Mouse (Mus musculus): ENCODE measurements around the gene Hsp90ab1. TPM values are rescaled to one million over a fixed set of nuclear protein-coding genes. Genes with fewer than 3 reads are reported as not detected.

Gene Hsp90ab1
- polyA plus RNA-seq, 1 experiment from 2014 or later = 750 TPM

DNA sequence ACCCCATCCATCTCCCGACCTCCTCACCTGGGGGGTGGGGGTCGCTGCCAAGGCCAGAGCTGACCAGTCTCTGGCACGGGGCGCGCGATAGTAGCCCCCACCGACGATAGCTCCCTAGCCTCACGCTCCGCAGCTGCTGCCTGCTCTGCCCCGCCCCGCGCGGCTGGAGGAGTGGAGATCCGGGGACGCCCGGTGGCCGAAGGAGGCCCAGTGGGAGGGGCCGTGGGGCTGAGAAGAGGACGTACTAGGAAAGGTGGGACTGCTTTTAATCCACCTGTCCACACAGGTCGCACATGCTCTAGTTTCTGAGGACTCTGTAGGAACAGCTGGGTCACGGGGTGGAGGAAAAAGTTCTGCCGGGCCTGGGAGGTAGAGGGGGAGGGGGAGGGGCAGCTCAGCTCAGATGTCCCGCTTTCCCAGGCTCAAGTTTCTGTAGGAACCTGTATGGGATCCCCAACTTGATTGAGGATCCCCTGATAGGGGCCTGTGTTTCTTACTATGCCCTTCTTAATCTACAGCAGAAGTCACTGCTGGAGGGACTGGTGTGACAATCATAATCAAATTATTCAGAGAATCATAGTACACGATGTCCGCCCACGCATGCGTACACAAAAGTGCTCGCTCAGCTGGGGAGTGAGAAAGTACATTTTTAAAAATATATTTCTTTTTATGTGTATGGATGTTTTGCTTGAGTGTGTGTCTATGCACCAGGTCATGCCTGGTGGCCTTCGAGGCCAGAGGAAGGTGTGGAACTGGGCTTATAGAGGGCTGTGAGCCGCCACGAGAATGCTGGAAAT is 26.6 kb upstream of the Hsp90ab1 start, which contains the start of gene Slc29a1:
Gene Slc29a1 (minus strand): TSS at position 161 of the 797 bp plus-strand sequence.
- ATAC-seq (ENCODE audit: low FRiP score, low TSS enrichment) (peak; percentile 72), DNase-seq (ENCODE audit: low spot score) (peak; percentile 91)
- Histone ChIP-seq H3K27ac (replicated peaks) (no peak within 1 kb of the TSS), H3K9me3 (ENCODE audit: control insufficient read depth, low read length) (no peaks in the 10 kb centered on the region), H3K9ac (ENCODE audit: low read length) (peak within 1 kb of the TSS; percentile 43), H3K4me3 (ENCODE audit: low read depth, low read length) (peak within 1 kb of the TSS; percentile 32), H3K4me1 (replicated peaks; ENCODE audit: control insufficient read depth, insufficient read depth) (peaks cover 12% of the 10 kb centered on the region), H3K4me2 (replicated peaks; ENCODE audit: low read depth) (peak within 1 kb of the TSS; percentile 59), H3K27me3 (ENCODE audit: control insufficient read depth, insufficient read depth, low read length) (no peaks in the 10 kb centered on the region), H3K36me3 (ENCODE audit: control insufficient read depth, insufficient read depth, low read length) (no peaks in the 10 kb centered on the region)
- 20% methylated on average over 29 of the region's 32 CpGs for WGBS
- TF ChIP-seq CTCF (IDR thresholded peaks at IDR 0.05; ENCODE audit: low read depth) (peak; percentile 34; the same call in 1 of the 2 replicates), EP300 (optimal IDR thresholded peaks at IDR 0.05) (no peak)

DNA sequence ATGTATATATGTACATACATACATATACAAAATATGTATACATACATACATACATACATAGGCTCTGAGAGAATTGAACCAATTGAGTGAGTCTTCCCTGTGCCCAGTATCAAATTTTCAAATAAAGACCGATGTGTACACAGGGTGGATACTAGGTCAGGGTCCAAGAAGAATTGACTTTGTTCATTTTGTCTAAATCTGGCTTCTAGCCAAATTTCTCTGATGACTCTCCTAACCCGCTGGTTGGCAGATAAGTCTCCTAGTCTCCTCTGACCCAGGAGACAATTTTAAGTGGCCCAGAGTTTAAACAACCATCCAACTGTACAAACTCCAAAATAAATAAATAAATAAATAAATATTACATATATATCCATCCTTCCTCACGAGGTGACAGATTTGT is 25.8 kb upstream of the Hsp90ab1 start:
- Histone ChIP-seq H3K9ac (ENCODE audit: low read length) (peak overlapping the region; percentile 43; the same call in 1 of the 2 replicates), H3K27ac (replicated peaks) (no peak overlapping the region)
- ATAC-seq (ENCODE audit: low FRiP score, low TSS enrichment) = no peak

DNA sequence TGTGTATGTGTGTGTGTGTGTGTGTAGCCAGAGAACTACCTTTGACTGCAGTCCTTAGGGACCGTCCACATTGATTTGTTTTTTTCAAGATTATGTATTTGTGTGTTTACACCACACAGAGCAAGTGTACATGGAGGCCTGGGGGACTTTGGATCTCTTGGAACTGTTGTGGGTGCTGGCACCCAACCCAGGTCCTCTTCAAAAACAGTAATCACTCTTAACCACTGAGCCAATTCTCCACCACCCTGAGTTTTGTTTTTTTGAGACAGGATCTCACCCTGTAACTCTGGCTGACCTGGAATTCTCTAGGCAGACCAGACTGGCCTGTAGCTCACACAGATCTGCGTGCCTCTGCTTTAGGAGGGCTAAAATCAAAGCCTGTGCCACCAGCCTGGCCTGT is 25.3 kb upstream of the Hsp90ab1 start:
- Histone ChIP-seq H3K4me3 (ENCODE audit: low read depth, low read length) (no peak overlapping the region), H3K4me1 (replicated peaks; ENCODE audit: control insufficient read depth, insufficient read depth) (peaks cover 17% of the 10 kb centered on the region), H3K9ac (ENCODE audit: low read length) (no peak overlapping the region), H3K36me3 (ENCODE audit: control insufficient read depth, insufficient read depth, low read length) (no peaks in the 10 kb centered on the region), H3K27ac (replicated peaks) (no peak overlapping the region), H3K27me3 (ENCODE audit: control insufficient read depth, insufficient read depth, low read length) (no peaks in the 10 kb centered on the region), H3K9me3 (ENCODE audit: control insufficient read depth, low read length) (no peaks in the 10 kb centered on the region), H3K4me2 (replicated peaks; ENCODE audit: low read depth) (no peak overlapping the region)
- no peak for TF ChIP-seq EP300 (optimal IDR thresholded peaks at IDR 0.05)
- TF ChIP-seq CTCF (IDR thresholded peaks at IDR 0.05; ENCODE audit: low read depth) = no peak
- DNase-seq (ENCODE audit: low spot score) = no peak
- 77% methylated on average over 2 of the region's 2 CpGs for WGBS
- no peak for ATAC-seq (ENCODE audit: low FRiP score, low TSS enrichment)

More for the DNA sequence above, 25.8 kb upstream of the Hsp90ab1 start:
- Histone ChIP-seq H3K36me3 (ENCODE audit: control insufficient read depth, insufficient read depth, low read length) (no peaks in the 10 kb centered on the region), H3K4me3 (ENCODE audit: low read depth, low read length) (peak overlapping the region; percentile 32; the same call in 1 of the 2 replicates), H3K4me1 (replicated peaks; ENCODE audit: control insufficient read depth, insufficient read depth) (peaks cover 13% of the 10 kb centered on the region), H3K4me2 (replicated peaks; ENCODE audit: low read depth) (peak overlapping the region; percentile 59), H3K9me3 (ENCODE audit: control insufficient read depth, low read length) (no peaks in the 10 kb centered on the region), H3K27me3 (ENCODE audit: control insufficient read depth, insufficient read depth, low read length) (no peaks in the 10 kb centered on the region)
- DNase-seq (ENCODE audit: low spot score) = no peak
- 31% methylated on average over 3 of the region's 3 CpGs for WGBS
- no peak for TF ChIP-seq EP300 (optimal IDR thresholded peaks at IDR 0.05)
- TF ChIP-seq CTCF (IDR thresholded peaks at IDR 0.05; ENCODE audit: low read depth) = no peak

DNA sequence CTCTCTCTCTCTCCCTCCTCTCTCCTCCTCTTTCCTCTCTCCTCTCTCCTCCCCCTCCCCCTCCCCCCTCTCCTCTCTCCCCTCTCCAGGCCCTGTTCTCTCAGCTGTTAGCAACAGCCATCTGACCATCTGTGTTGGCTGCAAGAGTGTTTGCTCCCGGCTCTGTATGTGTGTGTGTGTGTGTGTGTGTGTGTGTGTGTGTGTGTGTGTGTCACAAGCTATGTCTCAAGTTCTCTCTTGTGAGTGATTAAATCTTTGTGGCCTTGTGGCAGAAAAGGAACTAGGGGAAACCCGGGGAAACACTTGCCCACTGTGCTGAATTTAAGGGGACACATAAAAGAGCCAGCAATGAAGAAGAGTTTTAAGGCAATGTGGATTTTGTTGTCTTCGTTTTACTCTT is 24.7 kb upstream of the Hsp90ab1 start:
- Histone ChIP-seq H3K4me1 (replicated peaks; ENCODE audit: control insufficient read depth, insufficient read depth) (peaks cover 19% of the 10 kb centered on the region), H3K9me3 (ENCODE audit: control insufficient read depth, low read length) (no peaks in the 10 kb centered on the region), H3K9ac (ENCODE audit: low read length) (no peak overlapping the region), H3K4me2 (replicated peaks; ENCODE audit: low read depth) (no peak overlapping the region), H3K4me3 (ENCODE audit: low read depth, low read length) (no peak overlapping the region), H3K27me3 (ENCODE audit: control insufficient read depth, insufficient read depth, low read length) (no peaks in the 10 kb centered on the region), H3K27ac (replicated peaks) (no peak overlapping the region), H3K36me3 (ENCODE audit: control insufficient read depth, insufficient read depth, low read length) (no peaks in the 10 kb centered on the region)
- DNase-seq (ENCODE audit: low spot score) (peak; percentile 64), ATAC-seq (ENCODE audit: low FRiP score, low TSS enrichment) (no peak; the same call in 1 of the 2 replicates)
- TF ChIP-seq CTCF (IDR thresholded peaks at IDR 0.05; ENCODE audit: low read depth) = 0 out of 2 replicates have a peak, but pooled peaks have one; percentile 6
- no peak for TF ChIP-seq EP300 (optimal IDR thresholded peaks at IDR 0.05)
- WGBS = 38% methylated on average over 3 of the region's 3 CpGs

DNA sequence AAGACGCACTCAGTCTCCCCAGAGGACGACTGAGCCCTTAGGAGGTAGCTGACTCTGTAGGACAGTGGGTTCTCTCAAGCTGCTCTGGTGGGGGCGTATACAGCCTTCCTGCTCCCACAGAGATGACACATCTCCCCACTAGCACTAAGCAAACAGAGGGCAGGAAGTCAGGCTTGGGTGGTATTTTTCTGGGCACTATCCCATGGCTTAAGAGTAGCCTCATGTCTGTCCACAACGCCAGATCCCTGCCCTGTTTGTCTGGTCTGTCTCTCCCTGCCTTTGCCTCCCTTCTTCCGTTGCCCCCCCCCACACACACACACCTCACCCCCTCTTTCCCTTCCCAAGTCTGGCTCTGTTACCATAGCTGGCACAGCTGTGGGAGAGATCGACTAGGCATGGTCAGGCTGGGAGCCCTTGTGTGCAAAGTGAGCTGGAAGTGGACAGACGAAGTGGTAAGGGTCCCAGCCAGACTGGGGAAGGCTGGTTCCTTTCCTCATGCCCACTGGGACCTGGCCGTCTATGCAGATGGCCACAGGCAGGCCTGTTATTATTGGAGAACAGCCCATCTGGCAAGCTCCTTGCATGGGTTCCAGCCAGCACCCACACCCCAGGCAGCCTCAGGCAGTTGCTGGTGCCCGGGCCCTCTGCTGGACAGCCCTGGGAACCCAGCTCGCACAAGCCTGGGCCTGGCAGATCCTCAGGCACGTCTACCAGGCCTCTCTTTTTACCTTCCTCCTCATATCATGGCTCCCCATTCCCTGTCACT is 23.7 kb upstream of the Hsp90ab1 start:
- H3K36me3 ChIP-seq (ENCODE audit: control insufficient read depth, insufficient read depth, low read length) = no peaks in the 10 kb centered on the region
- TF ChIP-seq CTCF (IDR thresholded peaks at IDR 0.05; ENCODE audit: low read depth) (peak; percentile 78), EP300 (optimal IDR thresholded peaks at IDR 0.05) (no peak)
- peaks cover 22% of the 10 kb centered on the region for H3K4me1 ChIP-seq (replicated peaks; ENCODE audit: control insufficient read depth, insufficient read depth)
- no peak overlapping the region for H3K9ac ChIP-seq (ENCODE audit: low read length)
- no peak overlapping the region for H3K4me2 ChIP-seq (replicated peaks; ENCODE audit: low read depth)
- WGBS = 36% methylated on average over 11 of the region's 11 CpGs
- DNase-seq (ENCODE audit: low spot score) (peak; percentile 80), ATAC-seq (ENCODE audit: low FRiP score, low TSS enrichment) (peak; percentile 58)
- no peaks in the 10 kb centered on the region for H3K27me3 ChIP-seq (ENCODE audit: control insufficient read depth, insufficient read depth, low read length)
- H3K9me3 ChIP-seq (ENCODE audit: control insufficient read depth, low read length) = no peaks in the 10 kb centered on the region
- H3K4me3 ChIP-seq (ENCODE audit: low read depth, low read length) = no peak overlapping the region
- H3K27ac ChIP-seq (replicated peaks) = peak overlapping the region; percentile 65
